Mouse (Mus musculus): Measurements from ENCODE around the gene Olfr1198.

- no peak for TF ChIP-seq CTCF (IDR thresholded peaks at IDR 0.05; ENCODE audit: low read depth)
- no peak for TF ChIP-seq EP300 (optimal IDR thresholded peaks at IDR 0.05)
Observed at GRCm38 (mm10) chr2:88732266-88732665, 18.9 kb downstream of the Olfr1198 start, which contains the start of gene Olfr1197.

All from stomach, postnatal 0 days (tissue).